Comparison of ENCODE assay signal across 25 mouse cellular contexts in the genomic region with DNA sequence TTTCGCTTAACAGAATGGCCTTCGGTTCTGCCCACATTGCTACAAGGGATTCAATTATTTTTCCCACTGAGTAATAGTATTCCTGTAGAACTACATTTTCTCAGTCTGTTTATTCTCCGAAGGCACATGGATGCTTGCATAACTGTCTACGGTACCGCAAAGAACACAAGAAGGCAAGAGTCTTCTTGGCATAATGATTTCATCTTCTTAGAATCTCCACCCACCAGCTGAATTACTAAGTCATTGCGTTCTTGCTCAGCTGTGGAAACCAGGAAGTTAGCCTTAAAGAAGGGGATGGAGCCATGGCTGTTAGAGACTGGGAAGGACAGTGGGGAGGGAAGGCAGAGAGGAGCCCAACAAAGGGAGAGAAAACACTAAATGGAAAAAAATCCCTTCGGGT.
DNase-seq lines count a peak whose midpoint lies in the region; ATAC-seq and TF ChIP-seq lines count a peak whose summit lies in the region.
"Had no signal": no experiment of that assay in that cellular context is flagged by ENCODE, and none has a peak within 500 bp of the region (broad histone marks: within the 10 kb centered on the region; RNA-seq: fewer than 3 reads in every experiment).

No protein-coding gene starts in this region.

- ATAC-seq in frontal cortex, adult (ENCODE audit: low TSS enrichment): peak; percentile 68
- ATAC-seq in G1E (ENCODE audit: extremely low read depth, insufficient number of reproducible peaks, low FRiP score, poor library complexity, severe bottlenecking): no peak
- ATAC-seq in inflammation-experienced regulatory T-cells, adult 6 months: no peak
- ATAC-seq: activated CD4-positive, CD25-positive, alpha-beta regulatory T cell, adult 4 months; forebrain, embryonic 14.5 days; forebrain, postnatal 0 days; hindbrain, embryonic 16.5 days; intestine, embryonic 16.5 days had no signal

- DNase-seq in frontal cortex, postnatal 14 days (ENCODE audit: low spot score in 2 of 2): no peak
- peak; percentile 55 for DNase-seq in G1E (ENCODE audit: low spot score)
- peak; percentile 59 for DNase-seq in brain, adult 2 months (ENCODE audit: low read depth, low spot score)
- DNase-seq in telencephalon, adult 2 months (ENCODE audit: low read depth, low spot score): peak; percentile 34
- no peak for DNase-seq in gastrocnemius, postnatal 36 days
- DNase-seq: adrenal gland, adult 8-10 months; adrenal gland, postnatal 25 days; cerebellum, adult 11 months; cerebellum, adult 2 months; cerebellum, adult 9-11 months; cerebellum, postnatal 25 days; forebrain, postnatal 0 days; gastrocnemius, postnatal 10 days; heart, adult 2 months had no signal

- no peak overlapping the region for H3K4me3 ChIP-seq in G1E (ENCODE audit: low read depth, low read length)
- H3K4me3 ChIP-seq: embryonic facial prominence, embryonic 12.5 days; embryonic facial prominence, embryonic 15.5 days; heart, adult 2 months; heart, embryonic 10.5 days; heart, embryonic 13.5 days; hindbrain, embryonic 13.5 days had no signal

- intact Hi-C loops in gastrocnemius, postnatal 36 days (cut with DNase I): no loop called here

- no peak for TF ChIP-seq CTCF in G1E (IDR thresholded peaks at IDR 0.05; ENCODE audit: low read depth, low read length)

- no peaks in the 10 kb centered on the region for H3K36me3 ChIP-seq in G1E (replicated peaks)
- H3K36me3 ChIP-seq: embryonic facial prominence, embryonic 12.5 days; embryonic facial prominence, embryonic 15.5 days; heart, embryonic 10.5 days; heart, embryonic 13.5 days; hindbrain, embryonic 13.5 days had no signal

- no peaks in the 10 kb centered on the region for H3K27me3 ChIP-seq in G1E (ENCODE audit: insufficient read depth, low read length)
- H3K27me3 ChIP-seq: embryonic facial prominence, embryonic 12.5 days; embryonic facial prominence, embryonic 15.5 days; hindbrain, embryonic 13.5 days had no signal

- peaks cover 91% of the 10 kb centered on the region for H3K4me1 ChIP-seq in G1E (ENCODE audit: insufficient read depth, low read depth, low read length)
- H3K4me1 ChIP-seq: embryonic facial prominence, embryonic 15.5 days had no signal

- 0 out of 2 replicates have a peak, but pooled peaks cover 3% of the 10 kb centered on the region for H3K9me3 ChIP-seq in G1E (replicated peaks)
- H3K9me3 ChIP-seq: embryonic facial prominence, embryonic 12.5 days; embryonic facial prominence, embryonic 15.5 days; heart, embryonic 10.5 days; heart, embryonic 13.5 days; hindbrain, embryonic 13.5 days had no signal

Comparison
In these comparisons a context has a peak if more than half of its experiments do, and no peak if none do; other contexts are left out.
1. DNase-seq: peak in G1E (single experiment), brain, adult 2 months (single experiment) and telencephalon, adult 2 months (single experiment); none in frontal cortex, postnatal 14 days (0 of 2) and gastrocnemius, postnatal 36 days (0 of 2).